Mouse (Mus musculus) myocyte (in vitro differentiated cells): ENCODE results near the gene Eif3i. TPM values are rescaled to one million over a fixed set of nuclear protein-coding genes. Genes with fewer than 3 reads are reported as not detected.

Source experiments
- H3K27me3 ChIP-seq: one replicate; pipeline ENCODE4 v1.6.1; 2011; ENCODE audit not compliant: control insufficient read depth, insufficient read depth, insufficient read length
- H3K36me3 ChIP-seq: one replicate; pipeline ENCODE4 v1.6.1; 2011; ENCODE audit not compliant: control insufficient read depth, insufficient read depth
- H3K4me2 ChIP-seq: one replicate; pipeline ENCODE4 v1.6.1; 2011; ENCODE audit warnings: low read depth, control low read depth
- H3K4me3 ChIP-seq: one replicate; pipeline ENCODE4 v1.5.1; 2011; ENCODE audit warnings: mild to moderate bottlenecking, control low read depth, moderate library complexity
- H3K79me2 ChIP-seq: one replicate; pipeline ENCODE4 v1.6.1; 2011; ENCODE audit not compliant: control insufficient read depth, insufficient read depth
- H3ac ChIP-seq: one replicate; pipeline ENCODE4 v1.6.1; 2011; ENCODE audit not compliant: control insufficient read depth, insufficient read length
- CEBPB ChIP-seq: IDR thresholded peaks from 2 replicates; pipeline ENCODE4 v1.6.1; 2011; ENCODE audit warnings: mild to moderate bottlenecking, moderate library complexity; ENCODE audit not compliant: poor library complexity, insufficient read depth, severe bottlenecking
- E2F4 ChIP-seq: IDR thresholded peaks from one replicate; pipeline ENCODE4 v1.6.1; 2011; ENCODE audit warnings: mild to moderate bottlenecking, control low read depth, moderate library complexity; ENCODE audit not compliant: insufficient read depth
- MAX ChIP-seq: IDR thresholded peaks from one replicate; pipeline ENCODE4 v1.6.1; 2011; ENCODE audit warnings: low read depth, mild to moderate bottlenecking, control low read depth
- MYOD1 ChIP-seq, 3 experiments: IDR thresholded peaks; one replicate each; pipeline ENCODE4 v1.6.1; 2011; ENCODE audit warnings: control low read depth in 2 of 3, low read depth in 2 of 3, mild to moderate bottlenecking in 2 of 3, moderate library complexity in 1 of 3; ENCODE audit not compliant: insufficient read length in 2 of 3, control insufficient read depth in 1 of 3
- MYOG ChIP-seq, 3 experiments: IDR thresholded peaks; one replicate each; pipeline ENCODE4 v1.6.1; 2011; ENCODE audit warnings: control low read depth in 2 of 3, low read depth in 2 of 3, mild to moderate bottlenecking in 2 of 3; ENCODE audit not compliant: insufficient read length in 2 of 3, control insufficient read depth in 1 of 3, insufficient read depth in 1 of 3
- POLR2A ChIP-seq: IDR thresholded peaks from one replicate; pipeline ENCODE4 v1.6.1; 2011; ENCODE audit warnings: low read depth, mild to moderate bottlenecking, control low read depth, moderate library complexity; ENCODE audit not compliant: insufficient read length
- POLR2AphosphoS2 ChIP-seq: IDR thresholded peaks from one replicate; pipeline ENCODE4 v1.6.1; 2011; ENCODE audit warnings: low read depth, control low read depth; ENCODE audit not compliant: insufficient read length
- REST ChIP-seq: IDR thresholded peaks from one replicate; pipeline ENCODE4 v1.6.1; 2011; ENCODE audit warnings: mild to moderate bottlenecking, control low read depth, moderate library complexity; ENCODE audit not compliant: insufficient read depth, insufficient read length
- SRF ChIP-seq: IDR thresholded peaks from one replicate; pipeline ENCODE4 v1.6.1; 2011; ENCODE audit warnings: low read depth; ENCODE audit not compliant: control insufficient read depth, insufficient read length
- TCF12 ChIP-seq: IDR thresholded peaks from one replicate; pipeline ENCODE4 v1.6.1; 2011; ENCODE audit warnings: mild to moderate bottlenecking, control low read depth; ENCODE audit not compliant: poor library complexity, insufficient read depth, severe bottlenecking
- TCF3 ChIP-seq: IDR thresholded peaks from one replicate; pipeline ENCODE4 v1.6.1; 2011; ENCODE audit warnings: low read depth, control low read depth; ENCODE audit not compliant: insufficient read length
- USF1 ChIP-seq: IDR thresholded peaks from one replicate; pipeline ENCODE4 v1.6.1; 2011; ENCODE audit warnings: low read depth, mild to moderate bottlenecking, control low read depth, moderate library complexity
- polyA plus RNA-seq: library from polyadenylated mRNA; unstranded; fragments of >200 nt; fragmentation: generic; extraction: Trizol; gene quantifications from one replicate; pipeline ENCODE4 v1.2.1, GENCODE M21; 2012; ENCODE audit warnings: missing spikeins

The Eif3i gene
- 358 TPM for polyA plus RNA-seq

DNA sequence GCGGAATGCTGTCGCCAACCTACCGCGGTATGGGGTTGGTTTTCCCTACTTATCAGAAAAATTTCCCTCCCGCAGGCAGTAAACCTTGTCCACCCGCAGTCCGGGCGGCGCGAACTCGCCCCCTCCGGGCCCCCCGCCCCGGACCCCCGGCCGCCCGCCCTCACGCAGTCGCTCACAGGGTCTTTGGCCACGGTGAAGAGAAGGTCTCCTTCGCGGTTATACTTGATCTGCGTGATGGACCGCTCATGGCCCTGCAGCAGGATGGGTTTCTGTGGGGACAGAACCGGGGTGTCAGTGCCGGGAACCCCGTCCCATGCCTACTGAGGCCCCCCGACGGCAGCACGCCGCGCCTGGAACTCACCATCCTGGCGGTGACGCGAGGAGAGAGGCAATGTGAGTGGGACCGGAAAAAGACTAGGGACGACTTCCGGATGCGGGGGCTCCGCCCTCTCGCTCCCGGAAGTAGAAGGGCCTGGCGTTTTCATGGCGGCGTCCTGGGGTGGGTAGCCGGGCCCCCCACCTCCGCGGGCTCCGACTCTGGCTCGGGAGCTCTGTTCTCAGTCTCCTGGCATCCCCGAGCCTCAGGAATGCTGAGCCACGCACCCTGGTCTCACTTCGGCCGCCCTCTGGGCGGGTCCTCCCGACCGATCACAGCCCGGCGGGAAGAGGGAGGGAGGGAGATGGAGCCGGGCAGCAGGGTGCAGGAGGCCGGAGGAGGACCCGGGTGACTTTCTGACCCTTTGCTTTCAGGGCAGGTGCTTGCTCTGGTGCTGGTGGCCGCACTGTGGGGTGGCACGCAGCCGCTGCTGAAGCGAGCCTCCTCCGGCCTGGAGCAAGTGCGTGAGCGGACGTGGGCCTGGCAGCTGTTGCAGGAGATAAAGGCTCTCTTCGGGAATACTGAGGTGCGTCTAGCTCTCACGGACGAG, at the start of gene Eif3i, which contains the start of gene Tmem234:
TSS of gene Eif3i (minus strand) at position 416 of the 926 bp plus-strand sequence.
TSS of gene Tmem234 (plus strand) at position 436 of the 926 bp plus-strand sequence.
- Histone ChIP-seq H3ac (peak within 1 kb of the TSS; percentile 61), H3K79me2 (peaks cover 60% of the 10 kb centered on the region), H3K4me2 (peak within 1 kb of the TSS; percentile 83), H3K36me3 (peaks cover 14% of the 10 kb centered on the region), H3K27me3 (no peaks in the 10 kb centered on the region), H3K4me3 (peak within 1 kb of the TSS; percentile 89)
- TF ChIP-seq POLR2AphosphoS2 (peak; percentile 96), MYOD1 (IDR thresholded peaks at IDR 0.05; ENCODE audit: control insufficient read depth in 1 of 3, insufficient read length in 2 of 3, low read depth in 2 of 3) (peak in 2 of 3 experiments; percentile 57 to 74), USF1 (no peak), POLR2A (peak; percentile 94), E2F4 (no peak), REST (peak; percentile 18), MYOG (IDR thresholded peaks at IDR 0.05; ENCODE audit: control insufficient read depth in 1 of 3, insufficient read depth in 1 of 3, insufficient read length in 2 of 3, low read depth in 2 of 3) (peak in 2 of 3 experiments; percentile 63 to 73)

DNA sequence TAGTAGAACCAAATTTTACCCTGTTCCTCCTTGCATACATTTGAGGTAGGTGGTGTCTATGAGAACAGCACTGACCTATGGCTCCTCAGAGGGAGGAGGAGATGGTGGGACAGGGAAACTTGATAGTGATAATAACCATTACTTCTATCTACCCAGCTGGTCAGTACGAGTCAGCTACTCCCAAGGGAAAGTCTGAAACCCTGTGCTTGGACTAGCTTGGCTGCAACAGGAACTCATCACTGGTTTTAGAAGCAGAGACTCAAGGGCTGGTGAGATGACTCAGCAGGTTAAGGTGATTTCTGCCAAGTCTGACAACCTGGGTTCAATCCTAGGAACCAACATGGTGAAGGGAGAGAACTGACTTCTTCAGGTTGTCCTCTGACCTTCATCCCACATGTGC, 48.2 kb upstream of the Eif3i start:
- Histone ChIP-seq H3K4me2 (no peak overlapping the region), H3K36me3 (peaks cover 61% of the 10 kb centered on the region), H3K79me2 (no peaks in the 10 kb centered on the region), H3K4me3 (no peak overlapping the region), H3ac (no peak overlapping the region), H3K27me3 (no peaks in the 10 kb centered on the region)
- TF ChIP-seq POLR2A: no peak
- no peak for TF ChIP-seq E2F4
- no peak for TF ChIP-seq MAX
- no peak for TF ChIP-seq REST
- TF ChIP-seq TCF3: no peak

DNA sequence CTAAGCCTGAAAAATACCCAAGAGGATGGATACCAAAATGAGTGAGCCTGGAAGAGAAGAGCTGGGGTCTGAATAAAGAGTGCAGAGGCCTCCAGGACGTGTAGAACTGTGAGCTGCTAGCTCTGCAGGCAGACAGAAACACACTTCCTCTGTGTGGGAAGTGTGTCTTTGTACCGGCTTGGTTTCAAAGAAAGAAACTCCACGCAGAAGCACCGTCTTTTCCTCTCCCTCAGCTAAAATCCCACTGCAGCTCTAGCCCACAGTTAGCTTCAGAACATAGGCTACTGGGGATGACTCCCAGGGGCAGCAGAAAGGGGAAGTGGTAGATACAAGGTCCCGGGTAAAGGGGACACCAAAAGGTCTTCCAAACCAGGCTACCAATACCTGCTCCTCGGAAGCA, 44.8 kb upstream of the Eif3i start:
- no peak overlapping the region for H3K4me2 ChIP-seq
- H3K36me3 ChIP-seq: peaks cover 30% of the 10 kb centered on the region
- peaks cover 2% of the 10 kb centered on the region for H3K79me2 ChIP-seq
- no peak for TF ChIP-seq REST
- TF ChIP-seq MAX: no peak
- no peak for TF ChIP-seq TCF3
- TF ChIP-seq SRF: no peak
- TF ChIP-seq POLR2A: no peak
- no peak for TF ChIP-seq CEBPB
- TF ChIP-seq POLR2AphosphoS2: no peak
- TF ChIP-seq MYOG (IDR thresholded peaks at IDR 0.05; ENCODE audit: control insufficient read depth in 1 of 3, insufficient read depth in 1 of 3, insufficient read length in 2 of 3, low read depth in 2 of 3): no peak
- no peak for TF ChIP-seq USF1
- TF ChIP-seq TCF12: no peak
- TF ChIP-seq MYOD1 (IDR thresholded peaks at IDR 0.05; ENCODE audit: control insufficient read depth in 1 of 3, insufficient read length in 2 of 3, low read depth in 2 of 3): no peak
- TF ChIP-seq E2F4: no peak
- no peaks in the 10 kb centered on the region for H3K27me3 ChIP-seq
- H3ac ChIP-seq: no peak overlapping the region
- H3K4me3 ChIP-seq: no peak overlapping the region

DNA sequence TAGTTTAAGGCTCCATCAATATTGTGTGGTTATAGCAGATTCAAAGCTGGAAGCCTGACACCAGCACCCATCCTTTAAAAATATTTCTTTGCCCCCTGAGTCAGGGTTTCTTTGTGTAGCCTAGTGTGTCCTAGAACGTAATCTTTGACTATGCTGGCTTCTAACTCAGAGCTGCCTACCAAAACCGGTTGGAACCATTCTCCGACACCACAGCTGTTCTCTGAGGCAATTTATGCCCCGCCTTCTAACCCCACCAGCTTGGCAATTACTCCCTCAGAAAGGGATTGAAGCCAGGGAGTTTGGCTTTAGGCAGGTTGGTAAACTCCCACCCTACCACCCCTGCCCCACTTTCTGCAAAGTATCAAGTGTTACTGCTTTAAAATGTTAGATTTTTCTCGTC, 41.3 kb upstream of the Eif3i start:
- no peak overlapping the region for H3ac ChIP-seq
- H3K27me3 ChIP-seq: no peaks in the 10 kb centered on the region
- TF ChIP-seq MYOD1 (IDR thresholded peaks at IDR 0.05; ENCODE audit: control insufficient read depth in 1 of 3, insufficient read length in 2 of 3, low read depth in 2 of 3) (peak in 2 of 3 experiments; percentile 37 to 67), MYOG (IDR thresholded peaks at IDR 0.05; ENCODE audit: control insufficient read depth in 1 of 3, insufficient read depth in 1 of 3, insufficient read length in 2 of 3, low read depth in 2 of 3) (peak in 2 of 3 experiments; percentile 57 to 68), CEBPB (no peak), POLR2AphosphoS2 (no peak)
- peaks cover 25% of the 10 kb centered on the region for H3K79me2 ChIP-seq
- peak overlapping the region; percentile 86 for H3K4me2 ChIP-seq
- H3K36me3 ChIP-seq: peaks cover 10% of the 10 kb centered on the region
- peak overlapping the region; percentile 54 for H3K4me3 ChIP-seq

DNA sequence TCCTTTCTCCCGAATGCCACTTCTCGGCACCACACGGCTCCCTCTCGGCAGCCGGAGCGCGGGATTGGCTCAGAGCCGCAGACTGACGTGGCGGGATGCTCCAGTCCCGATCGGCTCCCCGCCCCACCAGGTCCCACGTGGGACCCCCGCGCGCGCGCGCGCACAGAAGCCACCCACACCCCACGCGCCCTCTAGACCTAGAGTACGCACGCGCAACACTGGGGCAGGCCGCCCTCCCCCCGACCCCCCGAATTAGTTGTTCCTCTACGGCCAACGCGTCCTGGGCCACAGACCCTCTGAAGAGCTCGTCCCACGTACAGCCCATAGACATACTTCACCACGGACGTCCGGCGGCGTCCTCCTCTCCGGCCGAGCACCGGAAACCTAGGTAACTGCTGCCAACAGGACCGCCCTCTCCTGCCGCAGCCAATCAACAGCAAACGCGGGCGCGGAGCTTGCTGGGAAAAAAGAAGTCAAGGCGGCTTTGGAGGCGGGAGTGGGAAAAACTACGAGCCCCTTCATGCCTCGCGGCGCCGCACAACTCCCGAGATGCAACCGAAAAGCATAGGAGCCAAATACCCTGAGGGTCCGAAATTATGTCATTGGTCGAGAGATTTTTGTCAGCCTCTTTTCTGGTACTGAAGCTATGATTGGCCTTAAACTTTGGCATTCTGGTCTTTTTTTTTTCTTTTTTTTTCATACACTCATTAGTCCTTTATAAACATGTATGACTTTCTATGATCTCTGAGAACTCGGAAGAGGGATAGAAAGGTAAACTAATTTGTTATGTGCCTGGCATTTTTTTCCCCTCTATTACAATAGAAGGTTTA, 40.4 kb upstream of the Eif3i start, which contains the start of gene Txlna:
TSS of gene Txlna (minus strand) at position 428 of the 830 bp plus-strand sequence.
- Histone ChIP-seq H3K79me2 (peaks cover 25% of the 10 kb centered on the region), H3K27me3 (no peaks in the 10 kb centered on the region), H3K4me2 (peak within 1 kb of the TSS; percentile 86), H3K36me3 (peaks cover 19% of the 10 kb centered on the region), H3ac (peak within 1 kb of the TSS; percentile 14), H3K4me3 (peak within 1 kb of the TSS; percentile 54)
- TF ChIP-seq USF1 (peak; percentile 37), POLR2AphosphoS2 (peak; percentile 78), E2F4 (peak; percentile 68), MYOG (IDR thresholded peaks at IDR 0.05; ENCODE audit: control insufficient read depth in 1 of 3, insufficient read depth in 1 of 3, insufficient read length in 2 of 3, low read depth in 2 of 3) (no peak), MAX (no peak), TCF3 (no peak), MYOD1 (IDR thresholded peaks at IDR 0.05; ENCODE audit: control insufficient read depth in 1 of 3, insufficient read length in 2 of 3, low read depth in 2 of 3) (peak in 1 of 3 experiments; percentile 19), SRF (peak; percentile 42), TCF12 (no peak), POLR2A (peak; percentile 71), CEBPB (no peak), REST (no peak)
